10 mouse cellular contexts compared by ENCODE assay signal in the genomic region with DNA sequence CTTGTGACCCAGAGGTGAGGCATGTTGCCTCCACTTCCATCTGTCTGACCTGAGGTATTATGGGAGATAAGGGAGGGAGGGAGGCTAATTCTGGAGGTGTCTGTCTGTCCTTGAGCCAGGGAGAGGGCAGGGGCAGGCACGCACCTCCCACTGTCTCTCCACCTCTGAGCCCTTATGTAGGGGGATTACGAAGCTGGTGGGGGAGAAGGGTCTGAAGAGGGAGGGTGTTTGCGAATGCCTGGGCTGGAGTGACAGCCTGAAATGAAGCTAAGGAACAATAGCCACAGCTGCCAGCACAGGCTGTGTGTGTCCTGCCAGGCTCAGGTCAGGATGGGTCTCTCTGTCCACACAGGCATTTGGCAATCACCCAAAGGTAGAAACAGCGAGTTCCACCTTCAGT. TPM values are rescaled to one million over a fixed set of nuclear protein-coding genes. Genes with fewer than 3 reads are reported as not detected.
DNase-seq lines count a peak whose midpoint lies in the region; ATAC-seq lines count a peak whose summit lies in the region.
"Had no signal": no experiment of that assay in that cellular context is flagged by ENCODE, and none has a peak within 500 bp of the region (broad histone marks: within the 10 kb centered on the region; RNA-seq: fewer than 3 reads in every experiment).

No protein-coding gene starts in this region.

- no peaks in the 10 kb centered on the region for H3K9me3 ChIP-seq in hindbrain, embryonic 13.5 days
- H3K9me3 ChIP-seq in hindbrain, embryonic 16.5 days (ENCODE audit: control insufficient read depth, low read length), result no peaks in the 10 kb centered on the region
- H3K9me3 ChIP-seq in embryonic facial prominence, embryonic 12.5 days, result no peaks in the 10 kb centered on the region
- H3K9me3 ChIP-seq in midbrain, embryonic 14.5 days (ENCODE audit: control insufficient read depth, low read length), result no peaks in the 10 kb centered on the region
- H3K9me3 ChIP-seq: G1E had no signal

- WGBS in hindbrain, embryonic 13.5 days, result 42% methylated on average over 4 of the region's 4 CpGs
- 29% methylated on average over 4 of the region's 4 CpGs for WGBS in hindbrain, embryonic 16.5 days
- 37% methylated on average over 4 of the region's 4 CpGs for WGBS in embryonic facial prominence, embryonic 12.5 days
- 16% methylated on average over 4 of the region's 4 CpGs for WGBS in midbrain, embryonic 14.5 days

- H3K4me2 ChIP-seq in hindbrain, embryonic 13.5 days, result no peak overlapping the region
- H3K4me2 ChIP-seq in hindbrain, embryonic 16.5 days (ENCODE audit: low read length), result no peak overlapping the region
- peak overlapping the region; percentile 89 for H3K4me2 ChIP-seq in embryonic facial prominence, embryonic 12.5 days (replicated peaks)
- peak overlapping the region; percentile 97 for H3K4me2 ChIP-seq in midbrain, embryonic 14.5 days (ENCODE audit: low read length)

- H3K4me3 ChIP-seq in hindbrain, embryonic 13.5 days, result 0 out of 2 replicates have a peak overlapping the region, but pooled peaks have one; percentile 56
- H3K4me3 ChIP-seq in hindbrain, embryonic 16.5 days (ENCODE audit: low read length), result no peak overlapping the region
- H3K4me3 ChIP-seq in embryonic facial prominence, embryonic 12.5 days, result no peak overlapping the region
- no peak overlapping the region for H3K4me3 ChIP-seq in midbrain, embryonic 14.5 days (replicated peaks; ENCODE audit: low read depth, low read length)

- H3K36me3 ChIP-seq in hindbrain, embryonic 13.5 days, result peaks cover 5% of the 10 kb centered on the region
- 0 out of 2 replicates have a peak, but pooled peaks cover 4% of the 10 kb centered on the region for H3K36me3 ChIP-seq in hindbrain, embryonic 16.5 days (ENCODE audit: control insufficient read depth, insufficient read depth, low read length)
- peaks cover 8% of the 10 kb centered on the region for H3K36me3 ChIP-seq in embryonic facial prominence, embryonic 12.5 days
- peaks cover 3% of the 10 kb centered on the region for H3K36me3 ChIP-seq in midbrain, embryonic 14.5 days (ENCODE audit: control insufficient read depth, insufficient read depth, low read length)

- intact Hi-C loops in heart, postnatal 10 days (cut with DNase I), result no loop called here
- intact Hi-C loops in gastrocnemius, postnatal 14 days (cut with DNase I; ENCODE audit: low total_unique reads), result no loop called here

- H3K27ac ChIP-seq in hindbrain, embryonic 13.5 days, result no peak overlapping the region
- H3K27ac ChIP-seq in hindbrain, embryonic 16.5 days (ENCODE audit: low read depth, low read length), result no peak overlapping the region
- no peak overlapping the region for H3K27ac ChIP-seq in embryonic facial prominence, embryonic 12.5 days
- no peak overlapping the region for H3K27ac ChIP-seq in midbrain, embryonic 14.5 days (replicated peaks; ENCODE audit: low read depth, low read length)
- H3K27ac ChIP-seq: layer of hippocampus, adult 2 months had no signal

- peak; percentile 56 to 63 for DNase-seq in heart, postnatal 10 days
- no peak for DNase-seq in midbrain, embryonic 14.5 days
- DNase-seq in gastrocnemius, postnatal 14 days, result no peak
- no peak for DNase-seq in ovary, postnatal 36 days (ENCODE audit: low spot score)
- DNase-seq in B cell, adult 2 months, result no peak

- H3K9ac ChIP-seq in hindbrain, embryonic 13.5 days, result peak overlapping the region; percentile 29; the same call in 1 of the 2 replicates
- H3K9ac ChIP-seq in hindbrain, embryonic 16.5 days (ENCODE audit: low read depth, low read length), result no peak overlapping the region
- H3K9ac ChIP-seq in embryonic facial prominence, embryonic 12.5 days, result no peak overlapping the region
- no peak overlapping the region for H3K9ac ChIP-seq in midbrain, embryonic 14.5 days (replicated peaks; ENCODE audit: low read length)

- no peak for ATAC-seq in hindbrain, embryonic 13.5 days (ENCODE audit: low FRiP score)
- ATAC-seq in hindbrain, embryonic 16.5 days, result no peak
- ATAC-seq in embryonic facial prominence, embryonic 12.5 days (ENCODE audit: insufficient number of reproducible peaks, insufficient read depth, low FRiP score, low TSS enrichment), result no peak
- ATAC-seq in midbrain, embryonic 14.5 days (ENCODE audit: low FRiP score, low TSS enrichment), result no peak

- peaks cover 20% of the 10 kb centered on the region for H3K27me3 ChIP-seq in hindbrain, embryonic 13.5 days
- 0 out of 2 replicates have a peak, but pooled peaks cover 2% of the 10 kb centered on the region for H3K27me3 ChIP-seq in hindbrain, embryonic 16.5 days (replicated peaks; ENCODE audit: control insufficient read depth, insufficient read depth, low read length)
- H3K27me3 ChIP-seq in embryonic facial prominence, embryonic 12.5 days, result peaks cover 15% of the 10 kb centered on the region
- 0 out of 2 replicates have a peak, but pooled peaks cover 6% of the 10 kb centered on the region for H3K27me3 ChIP-seq in midbrain, embryonic 14.5 days (ENCODE audit: control insufficient read depth, insufficient read depth, low read length)

- peaks cover 42% of the 10 kb centered on the region for H3K4me1 ChIP-seq in hindbrain, embryonic 13.5 days (replicated peaks)
- H3K4me1 ChIP-seq in hindbrain, embryonic 16.5 days (ENCODE audit: control insufficient read depth, insufficient read depth, low read depth, low read length), result peaks cover 20% of the 10 kb centered on the region
- peaks cover 28% of the 10 kb centered on the region for H3K4me1 ChIP-seq in embryonic facial prominence, embryonic 12.5 days
- H3K4me1 ChIP-seq in midbrain, embryonic 14.5 days (ENCODE audit: control insufficient read depth, insufficient read depth, low read length), result peaks cover 26% of the 10 kb centered on the region

RNA-seq across cellular contexts. Expression of gene Ppp1r13l, which starts 2.7 kb away (rescaled TPM):
- polyA plus RNA-seq in hindbrain, embryonic 13.5 days (2015; fragmentation: Nextera tagmentation; extraction: Ambion mirVana), result 1.4 and 2.2 TPM in 2 replicates
- 1.5 and 1.9 TPM in 2 replicates for polyA plus RNA-seq in hindbrain, embryonic 16.5 days (2015; fragmentation: Nextera tagmentation; extraction: Ambion mirVana)
- polyA plus RNA-seq in embryonic facial prominence, embryonic 12.5 days (2016; fragmentation: Nextera tagmentation; extraction: Ambion mirVana), result 7.3 and 8.1 TPM in 2 replicates
- total RNA-seq in heart, postnatal 10 days (2021), result 10 to 100 TPM; 23.1 to 40.1 TPM
- polyA plus RNA-seq in midbrain, embryonic 14.5 days (2014; fragmentation: Nextera tagmentation; extraction: Ambion mirVana), result 1.6 and 1.9 TPM in 2 replicates
- total RNA-seq in gastrocnemius, postnatal 14 days (2021), result 1 to 10 TPM; 1.7 to 2.9 TPM

RNA-seq across cellular contexts. Expression of gene Cd3eap, which starts 3.0 kb away (rescaled TPM):
- 20.9 and 22.1 TPM in 2 replicates for polyA plus RNA-seq in hindbrain, embryonic 13.5 days (2015; fragmentation: Nextera tagmentation; extraction: Ambion mirVana)
- polyA plus RNA-seq in hindbrain, embryonic 16.5 days (2015; fragmentation: Nextera tagmentation; extraction: Ambion mirVana), result 23.1 and 23.6 TPM in 2 replicates
- polyA plus RNA-seq in embryonic facial prominence, embryonic 12.5 days (2016; fragmentation: Nextera tagmentation; extraction: Ambion mirVana), result 27.1 and 28.0 TPM in 2 replicates
- total RNA-seq in heart, postnatal 10 days (2021), result 10 to 100 TPM in 1 of 2 experiments, 1 to 10 TPM in 1; 8.2 to 11.0 TPM
- polyA plus RNA-seq in midbrain, embryonic 14.5 days (2014; fragmentation: Nextera tagmentation; extraction: Ambion mirVana), result 16.4 and 18.9 TPM in 2 replicates
- 1 to 10 TPM; 7.4 to 8.2 TPM for total RNA-seq in gastrocnemius, postnatal 14 days (2021)

RNA-seq across cellular contexts. Expression of gene Ercc1, which starts 17.7 kb away (rescaled TPM):
- 84.9 and 96.6 TPM in 2 replicates for polyA plus RNA-seq in hindbrain, embryonic 13.5 days (2015; fragmentation: Nextera tagmentation; extraction: Ambion mirVana)
- polyA plus RNA-seq in hindbrain, embryonic 16.5 days (2015; fragmentation: Nextera tagmentation; extraction: Ambion mirVana), result 80.6 and 87.2 TPM in 2 replicates
- polyA plus RNA-seq in embryonic facial prominence, embryonic 12.5 days (2016; fragmentation: Nextera tagmentation; extraction: Ambion mirVana), result 92.3 and 94.5 TPM in 2 replicates
- total RNA-seq in heart, postnatal 10 days (2021), result 10 to 100 TPM; 40.1 to 43.2 TPM
- polyA plus RNA-seq in midbrain, embryonic 14.5 days (2014; fragmentation: Nextera tagmentation; extraction: Ambion mirVana), result 78.9 and 97.7 TPM in 2 replicates
- total RNA-seq in gastrocnemius, postnatal 14 days (2021), result 10 to 100 TPM; 26.7 to 28.7 TPM

RNA-seq across cellular contexts. Expression of gene Ercc2, which starts 19.5 kb away (rescaled TPM):
- polyA plus RNA-seq in hindbrain, embryonic 13.5 days (2015; fragmentation: Nextera tagmentation; extraction: Ambion mirVana), result 20.9 and 28.4 TPM in 2 replicates
- polyA plus RNA-seq in hindbrain, embryonic 16.5 days (2015; fragmentation: Nextera tagmentation; extraction: Ambion mirVana), result 22.6 and 25.1 TPM in 2 replicates
- polyA plus RNA-seq in embryonic facial prominence, embryonic 12.5 days (2016; fragmentation: Nextera tagmentation; extraction: Ambion mirVana), result 19.9 and 23.2 TPM in 2 replicates
- total RNA-seq in heart, postnatal 10 days (2021), result 10 to 100 TPM; 10.3 to 12.3 TPM
- 21.6 and 27.9 TPM in 2 replicates for polyA plus RNA-seq in midbrain, embryonic 14.5 days (2014; fragmentation: Nextera tagmentation; extraction: Ambion mirVana)
- 1 to 10 TPM; 6.1 to 7.8 TPM for total RNA-seq in gastrocnemius, postnatal 14 days (2021)

RNA-seq across cellular contexts. Expression of gene Klc3, which starts 41.6 kb away (rescaled TPM):
- polyA plus RNA-seq in hindbrain, embryonic 13.5 days (2015; fragmentation: Nextera tagmentation; extraction: Ambion mirVana), result 2.1 and 2.4 TPM in 2 replicates
- polyA plus RNA-seq in hindbrain, embryonic 16.5 days (2015; fragmentation: Nextera tagmentation; extraction: Ambion mirVana), result 2.2 and 2.5 TPM in 2 replicates
- 10.6 and 10.7 TPM in 2 replicates for polyA plus RNA-seq in embryonic facial prominence, embryonic 12.5 days (2016; fragmentation: Nextera tagmentation; extraction: Ambion mirVana)
- total RNA-seq in heart, postnatal 10 days (2021), result under 1 TPM; 0.26 to 0.55 TPM
- polyA plus RNA-seq in midbrain, embryonic 14.5 days (2014; fragmentation: Nextera tagmentation; extraction: Ambion mirVana), result 0.36 and 0.59 TPM in 2 replicates
- under 1 TPM in 1 of 2 experiments, not detected in 1; 0.11 TPM for total RNA-seq in gastrocnemius, postnatal 14 days (2021)

Comparison
In these comparisons a context has a peak if more than half of its experiments do, and no peak if none do; other contexts are left out.
1. H3K4me2 ChIP-seq: peak in embryonic facial prominence, embryonic 12.5 days (single experiment) and midbrain, embryonic 14.5 days (single experiment); none in hindbrain, embryonic 13.5 days (single experiment) and hindbrain, embryonic 16.5 days (single experiment).
2. DNase-seq: peak in heart, postnatal 10 days (2 of 2); none in midbrain, embryonic 14.5 days (single experiment), gastrocnemius, postnatal 14 days (single experiment), ovary, postnatal 36 days (single experiment) and B cell, adult 2 months (0 of 2).